Mouse (Mus musculus): Measurements from ENCODE around the gene Gna15.
A peak's percentile ranks its signal among the peaks of the same experiment; 100 is the strongest.

The Gna15 gene

DNA sequence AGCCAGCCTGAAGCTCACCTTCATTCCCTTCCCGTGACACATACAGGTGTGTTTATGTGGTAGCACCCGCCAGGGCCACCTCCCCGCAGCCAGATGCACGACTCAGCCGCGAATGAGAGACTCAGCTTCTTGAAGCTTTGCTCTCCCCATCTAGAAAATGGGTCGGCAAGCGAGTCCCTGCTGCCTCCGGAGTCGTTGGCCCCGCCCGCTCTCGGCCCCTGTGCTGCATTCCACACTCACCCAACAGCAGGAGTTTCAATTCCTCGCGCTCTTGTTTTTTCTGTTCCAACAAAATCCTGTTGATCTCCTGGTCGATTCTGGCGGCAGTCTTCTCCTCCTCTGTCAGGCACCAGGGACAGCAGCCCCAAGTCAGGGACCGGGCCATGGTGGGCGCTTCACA, 455 bp downstream of the Gna15 start:
- no peak for DNase-seq (ENCODE audit: low spot score in 2 of 2)

DNA sequence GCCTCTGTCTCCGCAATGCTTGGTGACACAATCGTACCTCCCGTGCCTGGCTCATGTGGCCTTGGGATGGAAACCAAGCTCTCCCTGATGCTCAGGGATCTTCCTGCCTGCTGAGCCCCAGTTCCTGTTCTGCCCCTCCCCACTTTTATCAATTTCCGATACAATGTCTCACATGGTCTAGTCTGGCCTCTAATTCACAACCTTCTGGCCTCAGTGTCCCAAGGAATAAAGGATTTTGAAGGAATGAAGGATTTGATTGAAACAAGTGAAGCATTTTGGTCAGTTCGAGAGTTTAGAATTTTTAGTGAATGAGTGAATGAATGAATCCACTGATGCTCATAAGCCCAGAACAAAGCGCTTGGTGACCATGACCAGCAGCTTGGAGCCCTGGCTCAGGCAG, 883 bp downstream of the Gna15 start:
- no peak for DNase-seq (ENCODE audit: low spot score in 2 of 2)

DNA sequence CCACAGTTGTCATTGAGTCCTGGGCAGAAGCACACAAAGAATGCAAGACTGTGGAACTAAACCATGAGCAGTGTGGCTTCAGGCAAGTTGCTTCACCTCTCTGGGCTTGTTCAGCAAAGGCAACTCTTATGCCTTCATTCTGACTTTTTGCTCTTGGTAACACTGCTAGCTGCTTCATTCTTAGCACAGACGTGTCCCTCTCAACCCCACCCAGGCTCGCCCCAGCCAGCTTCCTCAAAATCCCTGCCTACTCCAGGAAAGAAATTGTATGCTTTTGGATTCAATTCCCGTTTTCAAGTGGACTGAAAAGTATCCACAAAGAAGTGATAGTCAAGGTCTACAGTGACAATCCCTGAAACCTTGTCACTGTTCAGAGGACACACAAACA, 4.1 kb downstream of the Gna15 start:
- DNase-seq (ENCODE audit: low spot score in 2 of 2) = no peak

DNA sequence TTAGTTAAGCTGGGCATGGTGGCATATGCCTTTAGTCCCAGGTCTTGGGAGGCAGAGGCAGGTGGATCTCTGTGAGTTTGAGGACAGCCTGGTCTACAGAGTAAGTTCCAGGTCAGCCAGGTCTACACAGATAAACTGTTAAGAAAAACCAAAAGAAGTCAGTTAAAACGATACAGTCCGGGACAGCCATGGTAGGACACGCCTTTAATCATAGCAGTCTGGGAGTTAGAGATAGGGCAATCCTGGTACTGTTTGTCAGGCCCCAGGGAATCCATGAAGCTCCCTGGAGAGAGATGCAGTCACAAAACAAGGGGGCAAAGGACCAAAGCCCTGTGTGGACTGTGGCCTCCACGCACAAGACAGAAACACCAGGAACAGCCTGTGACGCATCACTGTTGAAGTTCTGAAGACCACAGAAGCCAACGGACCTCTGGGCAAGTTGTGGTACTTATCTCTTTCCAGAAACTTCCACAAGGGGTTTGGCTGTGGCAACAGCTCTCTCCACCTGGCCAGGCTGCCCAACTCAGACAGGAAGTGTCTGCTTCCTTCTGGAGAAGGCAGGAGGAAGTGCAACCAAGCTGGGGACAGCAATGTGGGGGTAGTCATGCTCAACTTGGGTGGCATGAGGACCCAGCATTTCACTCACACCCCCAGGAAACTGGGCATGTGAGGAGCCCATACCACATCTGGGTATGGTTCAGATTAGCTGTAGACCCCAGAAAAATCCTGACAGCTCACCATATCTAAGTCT, 4.6 kb downstream of the Gna15 start:
- DNase-seq (ENCODE audit: low spot score in 2 of 2) = no peak

GRCm38 (mm10) chr10:81518546-81518945, 5.5 kb downstream of the Gna15 start:
- peak in 1 of 2 experiments; percentile 55 for DNase-seq (ENCODE audit: low spot score in 2 of 2)

GRCm38 (mm10) chr10:81517227-81517626, 6.8 kb downstream of the Gna15 start:
- DNase-seq (ENCODE audit: low spot score in 2 of 2) = no peak

GRCm38 (mm10) chr10:81513798-81514197, 10.2 kb downstream of the Gna15 start:
- no peak for DNase-seq (ENCODE audit: low spot score in 2 of 2)

- DNase-seq (ENCODE audit: low spot score in 2 of 2) = no peak
Measured at GRCm38 (mm10) chr10:81510246-81510810, 13.7 kb downstream of the Gna15 start.

GRCm38 (mm10) chr10:81507691-81508489, 16.1 kb downstream of the Gna15 start:
- DNase-seq (ENCODE audit: low spot score in 2 of 2) = no peak

DNA sequence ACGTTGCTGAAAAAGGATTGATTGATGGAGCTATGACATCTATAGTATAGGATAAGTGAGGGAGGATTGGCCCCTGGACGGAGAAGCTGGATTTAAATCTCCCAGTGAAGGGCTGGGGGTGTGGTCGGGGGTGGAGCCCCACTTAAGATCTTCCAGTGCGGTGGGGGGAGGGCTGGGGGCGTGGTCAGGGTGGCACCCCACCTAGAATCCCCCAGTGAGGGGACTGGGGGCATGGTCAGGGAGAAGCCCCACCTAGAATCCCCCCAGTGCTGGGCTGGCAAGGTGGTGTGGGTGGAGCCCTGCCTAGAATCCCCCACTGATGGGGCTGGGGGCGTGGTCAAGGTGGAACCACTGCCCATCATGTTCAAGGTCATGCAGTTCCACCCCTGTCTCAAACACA, 16.9 kb downstream of the Gna15 start:
- DNase-seq (ENCODE audit: low spot score in 2 of 2) = no peak

GRCm38 (mm10) chr10:81505016-81505664, 18.9 kb downstream of the Gna15 start:
- DNase-seq (ENCODE audit: low spot score in 2 of 2) = no peak

DNA sequence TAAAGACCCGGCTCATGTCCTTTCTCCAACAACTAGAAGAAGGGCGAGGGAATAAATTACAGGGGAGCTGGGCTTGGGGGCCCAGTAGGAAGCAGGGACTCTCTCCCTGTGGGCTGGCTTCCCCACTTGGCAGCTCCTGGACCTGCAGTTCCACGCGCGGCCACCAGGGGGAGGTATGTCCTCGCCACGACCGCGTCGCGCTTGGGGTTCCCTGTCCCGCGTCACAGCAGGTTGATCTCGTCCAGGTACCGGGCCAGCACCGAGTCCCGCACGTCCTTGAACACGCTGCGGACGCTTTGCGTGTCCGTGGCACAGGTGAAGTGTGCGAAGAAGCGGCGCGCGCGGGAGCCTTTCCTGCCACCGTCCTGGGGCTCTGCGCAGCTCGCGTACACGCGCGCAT, 21.4 kb downstream of the Gna15 start:
- peak in 1 of 2 experiments; percentile 91 for DNase-seq (ENCODE audit: low spot score in 2 of 2)

- DNase-seq (ENCODE audit: low spot score in 2 of 2) = no peak
Measured at GRCm38 (mm10) chr10:81501863-81502262, 22.2 kb downstream of the Gna15 start.

GRCm38 (mm10) chr10:81500032-81500431, 24.0 kb downstream of the Gna15 start, which contains the start of gene S1pr4:
Gene S1pr4, minus strand, starts transcription at chr10:81500132.
- DNase-seq (ENCODE audit: low spot score in 2 of 2) = no peak

DNA sequence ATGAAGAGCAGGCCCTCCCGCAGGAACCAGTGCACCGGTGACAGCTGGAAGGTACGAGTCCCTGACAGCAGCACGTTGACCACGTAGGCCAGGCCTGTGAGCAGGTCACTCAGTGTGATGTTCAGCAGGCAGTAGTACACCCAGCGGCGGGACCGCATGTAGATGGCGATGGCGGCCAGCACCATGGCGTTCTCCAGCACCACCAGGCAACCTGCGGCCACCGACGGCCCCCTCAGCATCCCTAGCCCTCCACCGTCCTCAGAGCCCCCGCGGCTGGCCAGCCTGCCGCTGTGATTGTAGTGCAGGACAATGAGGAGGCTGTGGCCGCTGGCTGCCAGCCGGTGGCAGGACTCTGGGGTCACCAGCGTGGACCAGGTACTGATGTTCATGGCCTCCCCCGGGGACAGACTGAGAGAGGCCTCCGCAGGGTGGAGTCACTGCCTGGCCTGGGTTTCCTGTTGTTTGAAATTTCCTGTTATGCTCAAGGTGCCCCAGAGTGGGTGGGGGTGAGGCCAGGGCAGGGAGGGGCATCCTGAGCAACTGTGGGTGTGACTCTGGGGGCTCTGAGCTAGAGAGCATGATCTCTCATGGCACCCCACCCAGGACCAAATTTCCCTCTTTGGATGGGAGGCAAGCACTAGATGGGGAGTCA, 24.6 kb downstream of the Gna15 start:
- no peak for DNase-seq (ENCODE audit: low spot score in 2 of 2)

GRCm38 (mm10) chr10:81498316-81499249, 25.4 kb downstream of the Gna15 start:
- no peak for DNase-seq (ENCODE audit: low spot score in 2 of 2)

GRCm38 (mm10) chr10:81497401-81498270, 26.4 kb downstream of the Gna15 start:
- DNase-seq (ENCODE audit: low spot score in 2 of 2) = no peak

DNA sequence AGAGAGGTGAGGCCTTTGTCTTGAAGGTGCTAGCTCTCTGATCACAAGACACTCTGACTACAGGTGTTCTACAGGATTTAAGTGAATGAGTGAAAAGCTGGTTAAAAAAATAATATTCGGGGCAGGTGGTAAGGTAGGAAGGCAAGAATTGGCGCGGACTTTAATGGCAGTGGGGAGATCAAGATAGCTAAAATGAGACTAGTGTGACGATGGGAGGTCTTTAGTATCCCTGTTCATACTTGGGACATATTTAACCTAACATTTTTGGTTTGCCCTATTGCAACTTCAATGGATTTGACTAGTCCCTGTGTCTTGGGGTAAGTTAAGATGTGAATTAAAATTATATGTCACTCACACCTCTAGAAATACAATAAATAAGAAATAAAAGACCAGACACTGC, 27.1 kb downstream of the Gna15 start:
- no peak for DNase-seq (ENCODE audit: low spot score in 2 of 2)

- peak; percentile 96 to 98 for DNase-seq (ENCODE audit: low spot score in 2 of 2)
Measured at GRCm38 (mm10) chr10:81496264-81496901, 27.6 kb downstream of the Gna15 start, which contains the start of gene Ncln. Gene Ncln, minus strand, starts transcription at chr10:81496392.

Measured in frontal cortex, postnatal 14 days (tissue).